Mouse (Mus musculus): Measurements from ENCODE around the gene Samm50.

The Samm50 gene

DNA sequence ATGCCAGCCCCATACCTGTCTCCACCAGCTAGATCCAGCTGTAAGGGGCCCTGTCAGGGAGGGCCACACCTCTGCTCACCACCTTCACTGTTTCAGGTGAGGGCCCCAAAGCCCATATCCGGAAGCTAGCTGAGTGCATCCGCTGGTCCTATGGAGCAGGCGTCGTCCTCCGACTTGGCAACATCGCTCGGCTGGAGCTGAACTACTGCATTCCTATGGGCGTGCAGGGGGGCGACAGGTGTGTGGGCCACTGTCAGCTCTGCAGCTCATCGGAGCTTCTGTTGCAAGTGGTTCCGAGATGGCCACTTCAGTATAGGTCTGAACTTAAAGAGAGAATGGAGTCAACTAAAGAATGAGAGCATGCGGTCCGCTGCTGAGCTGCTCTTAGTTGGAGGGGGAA lies 18.9 kb downstream of the Samm50 start:
- no peak for DNase-seq (ENCODE audit: extremely low spot score, low spot score)

DNA sequence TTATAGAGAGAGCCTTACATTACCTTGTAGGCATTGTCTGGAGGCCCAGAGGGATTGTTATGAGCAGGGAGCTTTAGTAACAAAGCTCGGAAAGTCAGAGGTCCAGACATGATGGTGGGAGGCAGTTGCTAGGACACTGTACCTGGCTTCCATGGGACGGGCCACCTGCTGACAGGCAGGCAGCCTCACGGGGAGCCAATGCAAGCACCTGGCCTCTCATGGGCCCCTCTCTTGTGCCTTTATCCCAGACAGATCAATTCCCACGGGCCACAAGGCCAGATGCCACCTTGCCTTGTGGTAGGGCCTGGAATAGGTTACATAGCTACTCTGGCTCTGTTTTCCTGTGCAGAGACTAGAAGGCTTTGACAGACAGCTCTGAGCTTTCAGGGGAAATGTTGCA lies 19.5 kb downstream of the Samm50 start:
- DNase-seq (ENCODE audit: extremely low spot score, low spot score), result no peak

- DNase-seq (ENCODE audit: extremely low spot score, low spot score), result peak; percentile 92
Observed at GRCm38 (mm10) chr15:84212031-84212755, 20.2 kb downstream of the Samm50 start.

DNA sequence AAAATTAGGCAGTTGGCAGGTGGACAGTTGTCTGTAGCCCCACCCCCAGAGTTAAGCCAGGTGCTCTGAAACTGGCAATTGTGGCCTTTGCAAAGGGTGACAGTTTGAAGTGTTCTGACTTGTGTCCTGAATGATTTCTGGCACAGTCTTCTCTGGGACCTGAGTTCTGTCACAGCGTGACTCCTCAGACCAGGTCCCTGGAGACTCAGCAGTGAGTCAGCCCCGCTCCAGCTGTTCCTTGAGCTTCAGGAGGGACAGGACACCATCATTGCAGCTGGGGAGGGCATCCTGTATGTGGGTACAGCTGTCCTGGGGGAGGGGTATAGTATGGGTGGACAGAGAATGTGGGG lies 20.7 kb downstream of the Samm50 start:
- DNase-seq (ENCODE audit: extremely low spot score, low spot score), result no peak

- DNase-seq (ENCODE audit: extremely low spot score, low spot score), result no peak
Observed at GRCm38 (mm10) chr15:84213162-84213739, 21.2 kb downstream of the Samm50 start.

- DNase-seq (ENCODE audit: extremely low spot score, low spot score), result no peak
Observed at GRCm38 (mm10) chr15:84214476-84214875, 22.4 kb downstream of the Samm50 start.

- DNase-seq (ENCODE audit: extremely low spot score, low spot score), result no peak
Observed at GRCm38 (mm10) chr15:84215273-84215672, 23.2 kb downstream of the Samm50 start.

DNA sequence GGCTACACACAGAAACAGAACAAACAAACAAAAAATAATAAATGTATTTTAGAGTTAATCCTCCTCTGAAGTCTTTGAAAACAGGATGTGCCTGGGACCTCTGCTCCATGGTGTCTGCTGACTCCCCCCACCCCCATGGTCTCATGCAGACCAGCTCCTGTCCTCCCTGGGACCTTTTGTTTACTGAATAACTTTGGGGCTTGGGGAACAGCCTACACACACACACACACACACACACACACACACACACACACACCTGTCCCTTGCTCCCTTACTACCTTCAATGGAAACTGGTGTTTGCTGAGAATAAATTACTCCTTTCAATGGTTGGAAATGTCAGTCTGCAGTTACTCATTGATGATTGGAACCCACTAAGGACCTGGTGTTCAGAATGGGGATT lies 24.0 kb downstream of the Samm50 start:
- no peak for DNase-seq (ENCODE audit: extremely low spot score, low spot score)

DNA sequence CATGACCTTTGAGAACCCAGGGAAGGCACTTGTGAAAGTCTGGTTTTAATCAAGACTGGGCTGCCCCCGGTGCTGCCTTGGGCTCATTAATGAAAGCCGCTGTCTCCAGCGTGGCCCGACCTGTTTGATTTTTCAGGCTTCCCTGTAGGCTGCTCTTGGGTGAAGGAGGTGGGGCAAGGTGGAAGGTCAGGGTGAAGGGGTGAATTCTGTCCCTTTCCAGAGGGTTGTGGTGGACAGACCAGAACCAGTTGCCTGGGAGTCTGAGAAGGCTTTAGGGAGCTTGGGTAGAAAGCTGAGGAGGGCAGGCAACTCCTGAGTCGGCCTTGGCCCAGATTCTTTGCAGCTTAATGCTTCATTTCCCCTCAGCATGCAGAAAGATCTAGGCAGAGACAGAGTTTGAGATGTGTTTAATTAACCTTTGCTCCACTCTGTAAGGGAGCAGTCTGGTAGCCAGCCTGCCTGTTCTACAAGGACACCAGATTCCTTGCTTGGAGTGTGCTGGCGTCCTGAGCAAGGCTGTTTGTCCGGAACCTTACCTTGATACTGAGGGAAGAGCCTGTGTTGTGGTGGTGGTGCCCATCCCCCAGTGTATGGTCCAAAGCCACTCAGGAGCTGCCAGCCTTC lies 24.5 kb downstream of the Samm50 start:
- DNase-seq (ENCODE audit: extremely low spot score, low spot score), result peak; percentile 71

DNA sequence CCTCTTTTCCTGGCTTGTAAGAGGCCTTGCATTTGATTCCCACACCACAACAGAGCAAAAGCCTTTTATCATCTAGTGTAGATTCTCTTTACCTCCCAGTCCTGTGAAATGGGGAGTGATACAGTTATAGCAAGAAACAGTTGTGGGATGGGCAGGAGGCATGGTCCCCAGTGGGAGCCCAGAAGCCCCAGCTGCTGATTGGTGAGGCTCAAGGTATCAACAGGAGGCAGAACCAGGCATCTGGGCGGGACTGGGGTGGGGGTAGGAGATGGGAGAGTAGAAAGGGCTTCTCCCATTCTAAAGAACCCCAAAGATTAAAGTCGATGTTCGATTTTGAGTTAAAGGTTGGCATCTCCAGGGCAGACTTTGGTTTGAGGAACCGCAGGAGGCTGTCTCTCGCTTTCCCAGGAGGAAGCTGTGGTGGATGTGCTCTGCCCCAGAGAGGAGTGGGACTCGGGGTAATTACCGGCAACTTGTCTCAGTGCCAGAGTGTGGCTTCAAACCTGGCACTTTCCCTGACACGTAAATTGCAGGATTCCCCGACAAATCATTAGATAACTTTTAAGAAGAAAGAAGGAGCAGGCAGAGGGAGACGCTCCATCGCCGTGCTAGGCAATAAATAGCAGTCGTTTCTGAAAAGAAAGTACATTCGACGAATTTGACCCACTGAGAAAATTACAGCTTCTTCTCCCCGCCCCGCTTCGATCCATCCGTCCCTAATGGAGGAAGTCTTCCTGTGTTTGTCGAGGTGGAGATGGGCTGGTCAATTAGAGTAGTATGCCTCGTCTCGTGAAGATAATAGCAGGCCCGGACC lies 26.1 kb downstream of the Samm50 start:
- peak; percentile 55 for DNase-seq (ENCODE audit: extremely low spot score, low spot score)

GRCm38 (mm10) chr15:84218783-84219271 lies 26.8 kb downstream of the Samm50 start:
- peak; percentile 54 for DNase-seq (ENCODE audit: extremely low spot score, low spot score)

DNA sequence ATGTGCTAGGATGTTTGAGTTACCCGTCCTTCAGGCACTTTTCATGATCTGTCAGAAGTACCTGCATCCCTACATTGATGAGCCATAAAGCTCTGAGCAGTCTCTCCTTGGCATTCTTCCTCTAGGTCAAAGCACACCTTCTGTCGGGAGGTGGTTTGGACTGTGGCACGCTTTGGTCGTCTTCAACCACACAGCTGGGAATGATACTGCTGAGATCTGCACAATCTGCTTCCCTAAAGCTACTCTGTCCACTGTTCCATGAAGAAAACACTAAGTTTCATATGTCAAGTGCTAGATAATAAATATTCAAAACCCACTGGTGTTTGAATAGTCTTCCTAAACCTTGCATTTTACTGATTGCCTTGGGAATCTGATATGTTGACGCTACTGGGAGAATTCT lies 29.5 kb downstream of the Samm50 start:
- no peak for DNase-seq (ENCODE audit: extremely low spot score, low spot score)

- no peak for DNase-seq (ENCODE audit: extremely low spot score, low spot score)
Observed at GRCm38 (mm10) chr15:84223423-84223822, 31.4 kb downstream of the Samm50 start.

DNA sequence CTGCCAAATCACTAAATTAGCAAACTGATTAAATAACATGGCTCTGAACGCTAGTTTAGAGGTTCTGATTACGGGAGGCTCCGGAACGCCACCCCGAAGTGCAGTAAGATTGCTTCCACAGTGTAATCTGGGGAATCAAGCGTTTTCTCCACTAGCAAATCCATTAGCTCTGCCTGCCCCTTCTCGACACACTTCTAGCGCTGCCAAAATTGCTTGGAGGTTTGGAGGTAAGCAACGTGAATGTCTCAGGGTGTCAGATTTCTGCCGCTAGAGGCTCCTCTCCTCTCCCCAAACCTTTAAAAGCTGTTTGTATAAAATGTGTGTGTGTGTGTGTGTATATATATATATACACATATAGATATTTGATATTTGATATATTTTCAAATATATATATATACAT lies 32.7 kb downstream of the Samm50 start:
- DNase-seq (ENCODE audit: extremely low spot score, low spot score), result no peak

- DNase-seq (ENCODE audit: extremely low spot score, low spot score), result no peak
Observed at GRCm38 (mm10) chr15:84226918-84227317, 34.9 kb downstream of the Samm50 start.

GRCm38 (mm10) chr15:84230661-84231060 lies 38.6 kb downstream of the Samm50 start:
- DNase-seq (ENCODE audit: extremely low spot score, low spot score), result no peak

DNA sequence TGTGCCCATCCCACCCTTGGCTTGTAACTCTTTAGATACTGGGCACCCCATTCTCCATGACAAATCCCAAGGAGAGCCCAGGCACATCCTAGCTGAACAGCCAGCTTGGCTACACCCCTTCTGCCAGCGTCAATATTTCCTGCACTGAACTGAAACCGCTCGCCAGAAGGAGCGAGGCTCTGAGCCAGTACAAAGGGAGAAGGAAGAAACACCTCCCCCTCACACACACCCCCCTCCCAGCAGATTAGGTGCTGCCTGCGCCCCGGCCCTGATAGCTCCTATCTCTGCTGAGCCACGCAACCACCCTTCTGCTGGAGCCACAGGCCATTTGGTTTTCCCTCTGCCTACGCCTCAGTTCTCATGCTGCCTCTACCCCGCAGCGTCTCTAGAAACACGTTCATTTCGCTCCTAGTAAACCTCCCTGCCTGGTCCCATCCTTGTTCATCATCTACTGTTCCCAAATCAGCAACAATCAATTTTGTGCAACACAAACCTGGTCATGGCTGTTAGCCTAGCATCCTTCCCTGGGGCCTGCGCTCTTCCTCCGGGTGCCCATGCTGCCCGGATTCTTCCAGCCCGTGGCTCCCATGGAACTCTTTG lies 39.2 kb downstream of the Samm50 start:
- peak; percentile 57 for DNase-seq (ENCODE audit: extremely low spot score, low spot score)

DNA sequence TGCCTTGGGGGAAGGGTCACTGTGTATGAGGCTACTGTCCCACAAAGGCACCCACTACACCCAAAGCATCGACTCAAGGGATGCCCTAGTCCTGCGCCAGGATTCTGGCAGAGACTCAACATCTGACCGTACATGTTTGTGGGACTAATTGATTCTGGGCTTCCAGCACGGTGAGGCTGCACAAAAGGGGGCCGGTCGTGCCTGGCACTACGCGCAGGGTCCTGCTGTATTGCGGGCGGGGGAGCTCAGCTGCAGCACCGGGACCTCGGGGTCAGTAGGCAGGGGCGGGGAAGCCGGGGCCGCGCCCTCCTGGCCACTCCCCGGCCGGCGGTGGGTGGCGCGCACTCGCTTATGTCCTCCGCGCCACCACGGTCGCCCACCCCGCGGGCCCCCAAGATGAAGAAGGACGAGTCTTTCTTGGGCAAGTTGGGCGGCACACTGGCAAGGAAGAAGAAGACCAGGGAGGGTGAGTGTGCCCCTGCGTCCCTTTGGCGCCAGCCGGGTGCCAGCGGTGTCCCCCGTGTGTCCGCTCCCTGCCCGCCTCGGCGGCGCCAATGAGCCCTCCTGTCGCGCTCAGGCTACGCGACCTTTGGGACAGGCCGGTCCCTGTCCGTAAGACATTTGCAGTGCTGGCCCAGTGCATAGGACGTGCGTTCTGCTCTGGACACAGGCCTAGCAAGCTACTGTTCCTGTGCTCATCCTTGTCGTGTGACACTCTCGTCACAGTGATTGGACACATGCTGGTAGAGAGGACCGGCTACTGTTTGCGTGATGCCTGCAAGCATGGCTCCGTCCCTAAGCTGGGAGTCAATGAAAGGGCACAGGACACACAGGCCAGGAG lies 39.9 kb downstream of the Samm50 start, which contains the start of gene Parvb:
Parvb (plus strand) TSS at position 323 of the 841 bp plus-strand sequence.
- DNase-seq (ENCODE audit: extremely low spot score, low spot score), result peak; percentile 71

- no peak for DNase-seq (ENCODE audit: extremely low spot score, low spot score)
Observed at GRCm38 (mm10) chr15:84232609-84233008, 40.6 kb downstream of the Samm50 start.

- no peak for DNase-seq (ENCODE audit: extremely low spot score, low spot score)
Observed at GRCm38 (mm10) chr15:84234794-84235581, 42.9 kb downstream of the Samm50 start.

All from neural tube, embryonic 10.5 days (tissue).